Mouse (Mus musculus) heart, adult 18-20 months (tissue): ENCODE measurements around the gene Vgll4. TPM values are rescaled to one million over a fixed set of nuclear protein-coding genes. Genes with fewer than 3 reads are reported as not detected.

Experiments used
- total RNA-seq, 2 experiments: library from RNA; stranded (reverse); gene quantifications; 2 replicates each; pipeline ENCODE4 v1.2.3; 2021

Gene Vgll4
- total RNA-seq, 2 experiments from 2014 or later = 20.4 to 22.9 TPM

Other genes with a start within 250 kb of the Vgll4 start
- 10 to 100 TPM; 11.1 to 11.4 TPM for gene Tamm41, start 67.9 kb upstream of the Vgll4 start, total RNA-seq
- 1 to 10 TPM; 4.4 to 5.5 TPM for gene Syn2, start 164.9 kb upstream of the Vgll4 start, total RNA-seq